Mouse (Mus musculus) heart, embryonic 16.5 days (tissue): ENCODE measurements at regions not wholly inside any gene's neighbourhood (a gene's known extent, or its start where the extent isn't known, plus 50 kb on each side); places are given as distances from the start of the nearest gene placed in this dataset.

Source experiments
- ATAC-seq: fragments of 200-750 bp; cut with Nextera tagmentation; replicated peaks from 2 replicates; pipeline ENCODE4 v1.8.0; 2017; ENCODE audit warnings: moderate number of reproducible peaks; ENCODE audit not compliant: insufficient read depth, low FRiP score; ENCODE audit errors: extremely low read depth
- H3K27ac ChIP-seq: fragments of 300-500 bp; sonication (generic); 2 replicates; pipeline ENCODE4 v1.5.1; 2014; ENCODE audit warnings: mild to moderate bottlenecking, low read length, control low read depth, moderate library complexity
- H3K27me3 ChIP-seq: fragments of 300-500 bp; sonication (generic); 2 replicates; pipeline ENCODE4 v1.6.1; 2014; ENCODE audit warnings: low read length, mixed read lengths; ENCODE audit not compliant: control insufficient read depth, insufficient read depth
- H3K36me3 ChIP-seq: fragments of 300-500 bp; sonication (generic); 2 replicates; pipeline ENCODE4 v1.6.1; 2014; ENCODE audit not compliant: control insufficient read depth, insufficient read depth
- H3K4me1 ChIP-seq: fragments of 300-500 bp; sonication (generic); 2 replicates; pipeline ENCODE4 v1.6.1; 2014; ENCODE audit warnings: low read length, mixed read lengths; ENCODE audit not compliant: control insufficient read depth, insufficient read depth
- H3K4me2 ChIP-seq: fragments of 300-500 bp; sonication (generic); 2 replicates; pipeline ENCODE4 v1.6.1; 2014; ENCODE audit warnings: low read depth, mild to moderate bottlenecking, control low read depth, low read length
- H3K4me3 ChIP-seq: fragments of 300-500 bp; sonication (generic); 2 replicates; pipeline ENCODE4 v1.5.1; 2014; ENCODE audit warnings: mild to moderate bottlenecking, control low read depth, low read length
- H3K9ac ChIP-seq: fragments of 300-500 bp; sonication (generic); 2 replicates; pipeline ENCODE4 v1.6.1; 2014; ENCODE audit warnings: low read length, control low read depth
- H3K9me3 ChIP-seq: fragments of 300-500 bp; sonication (generic); replicated peaks from 2 replicates; pipeline ENCODE4 v1.6.1; 2016; ENCODE audit warnings: low read length; ENCODE audit not compliant: control insufficient read depth
- WGBS: fragments of 180-500 bp; shearing (Covaris S2); extraction: QIAGEN DNeasy Blood & Tissue Kit; methylation state at CpG from one replicate; pipeline ENCODE4 v1.1.7; 2014; 5-methylcytosine and 5-hydroxymethylcytosine counted together

GRCm38 (mm10) chrX:66524891-66525290, 124.2 kb upstream of the Slitrk2 start:
- Histone ChIP-seq H3K27me3 (no peaks in the 10 kb centered on the region), H3K4me3 (no peak overlapping the region), H3K36me3 (no peaks in the 10 kb centered on the region), H3K9me3 (no peaks in the 10 kb centered on the region), H3K27ac (no peak overlapping the region), H3K9ac (no peak overlapping the region), H3K4me2 (no peak overlapping the region), H3K4me1 (no peaks in the 10 kb centered on the region)
- no peak for ATAC-seq
- 63% methylated on average over 2 of the region's 2 CpGs for WGBS

GRCm38 (mm10) chrX:66526842-66527623, 122.1 kb upstream of the Slitrk2 start:
- 42% methylated on average over 3 of the region's 3 CpGs for WGBS
- H3K27ac ChIP-seq: no peak overlapping the region
- no peaks in the 10 kb centered on the region for H3K4me1 ChIP-seq
- H3K4me2 ChIP-seq: no peak overlapping the region
- no peak overlapping the region for H3K9ac ChIP-seq
- ATAC-seq: no peak
- no peak overlapping the region for H3K4me3 ChIP-seq
- H3K36me3 ChIP-seq: no peaks in the 10 kb centered on the region
- H3K27me3 ChIP-seq: no peaks in the 10 kb centered on the region
- H3K9me3 ChIP-seq: no peaks in the 10 kb centered on the region

- H3K9ac ChIP-seq: no peak overlapping the region
- H3K4me2 ChIP-seq: no peak overlapping the region
- H3K27me3 ChIP-seq: no peaks in the 10 kb centered on the region
- H3K4me3 ChIP-seq: no peak overlapping the region
- no peak for ATAC-seq
- no peaks in the 10 kb centered on the region for H3K4me1 ChIP-seq
- no peaks in the 10 kb centered on the region for H3K36me3 ChIP-seq
- 67% methylated on average over 1 of the region's 1 CpGs for WGBS
- no peak overlapping the region for H3K27ac ChIP-seq
- no peaks in the 10 kb centered on the region for H3K9me3 ChIP-seq
These were observed 120.2 kb upstream of the Slitrk2 start for GRCm38 (mm10) chrX:66528931-66529330.

- Histone ChIP-seq H3K27me3 (no peaks in the 10 kb centered on the region), H3K9me3 (no peaks in the 10 kb centered on the region; the same call in 1 of the 2 replicates), H3K27ac (no peak overlapping the region), H3K36me3 (no peaks in the 10 kb centered on the region), H3K9ac (no peak overlapping the region), H3K4me3 (no peak overlapping the region), H3K4me2 (no peak overlapping the region), H3K4me1 (no peaks in the 10 kb centered on the region)
- 69% methylated on average over 2 of the region's 2 CpGs for WGBS
- ATAC-seq: no peak
These were observed 105.1 kb upstream of the Slitrk2 start for GRCm38 (mm10) chrX:66544002-66544520.

GRCm38 (mm10) chrX:66554539-66554938, 94.6 kb upstream of the Slitrk2 start:
- 34% methylated on average over 2 of the region's 2 CpGs for WGBS
- H3K27ac ChIP-seq: no peak overlapping the region
- H3K36me3 ChIP-seq: no peaks in the 10 kb centered on the region
- peak; percentile 37; the same call in 1 of the 2 replicates for ATAC-seq
- no peaks in the 10 kb centered on the region for H3K9me3 ChIP-seq
- no peak overlapping the region for H3K4me3 ChIP-seq
- no peaks in the 10 kb centered on the region for H3K4me1 ChIP-seq
- H3K4me2 ChIP-seq: no peak overlapping the region
- no peak overlapping the region for H3K9ac ChIP-seq
- no peaks in the 10 kb centered on the region for H3K27me3 ChIP-seq
